Mouse (Mus musculus) liver (tissue): Measurements from ENCODE around the gene Lclat1.
"Not testable (repeated sequence)": the region's sequence is repeated elsewhere in the genome, so short reads cannot be mapped to it uniquely, and the experiment has no call there.

Source experiments
- DNase-seq: peaks from one replicate; pipeline ENCODE4 v3.0.0-alpha.2; 2020; ENCODE audit warnings: mixed read lengths

Lclat1 gene

GRCm38 (mm10) chr17:73142445-73142844, 34.7 kb downstream of the Lclat1 start:
- DNase-seq, result peak; percentile 36

GRCm38 (mm10) chr17:73145426-73145825, 37.6 kb downstream of the Lclat1 start:
- no peak for DNase-seq

GRCm38 (mm10) chr17:73148607-73149006, 40.8 kb downstream of the Lclat1 start:
- no peak for DNase-seq

- not testable (repeated sequence) for DNase-seq
Measured at GRCm38 (mm10) chr17:73152790-73153525, 45.2 kb downstream of the Lclat1 start.

- no peak for DNase-seq
Measured at GRCm38 (mm10) chr17:73153672-73154071, 45.9 kb downstream of the Lclat1 start.

GRCm38 (mm10) chr17:73156606-73157005, 48.8 kb downstream of the Lclat1 start:
- DNase-seq, result no peak

GRCm38 (mm10) chr17:73161795-73162194, 54.0 kb downstream of the Lclat1 start:
- DNase-seq, result no peak

GRCm38 (mm10) chr17:73162445-73163208, 54.8 kb downstream of the Lclat1 start:
- no peak for DNase-seq

- no peak for DNase-seq
Measured at GRCm38 (mm10) chr17:73163597-73163996, 55.8 kb downstream of the Lclat1 start.

GRCm38 (mm10) chr17:73164121-73164520, 56.3 kb downstream of the Lclat1 start:
- DNase-seq, result no peak

- no peak for DNase-seq
Measured at GRCm38 (mm10) chr17:73169461-73169860, 61.7 kb downstream of the Lclat1 start.

- no peak for DNase-seq
Measured at GRCm38 (mm10) chr17:73170141-73170540, 62.4 kb downstream of the Lclat1 start.

- peak; percentile 60 for DNase-seq
Measured at GRCm38 (mm10) chr17:73174083-73174562, 66.3 kb downstream of the Lclat1 start.

- no peak for DNase-seq
Measured at GRCm38 (mm10) chr17:73175720-73176119, 67.9 kb downstream of the Lclat1 start.

GRCm38 (mm10) chr17:73177079-73177478, 69.3 kb downstream of the Lclat1 start:
- no peak for DNase-seq

- DNase-seq, result no peak
Measured at GRCm38 (mm10) chr17:73186929-73187328, 79.1 kb downstream of the Lclat1 start.

GRCm38 (mm10) chr17:73194146-73194545, 86.4 kb downstream of the Lclat1 start:
- DNase-seq, result no peak

- DNase-seq, result no peak
Measured at GRCm38 (mm10) chr17:73194575-73194974, 86.8 kb downstream of the Lclat1 start.

GRCm38 (mm10) chr17:73195074-73195723, 87.4 kb downstream of the Lclat1 start:
- no peak for DNase-seq

- peak; percentile 13 for DNase-seq
Measured at GRCm38 (mm10) chr17:73196139-73196538, 88.4 kb downstream of the Lclat1 start.

GRCm38 (mm10) chr17:73197724-73198123, 89.9 kb downstream of the Lclat1 start:
- DNase-seq, result no peak

- no peak for DNase-seq
Measured at GRCm38 (mm10) chr17:73199387-73199786, 91.6 kb downstream of the Lclat1 start.

- DNase-seq, result no peak
Measured at GRCm38 (mm10) chr17:73200380-73200779, 92.6 kb downstream of the Lclat1 start.
